Mouse (Mus musculus): Measurements from ENCODE around the gene Mpp6. TPM values are rescaled to one million over a fixed set of nuclear protein-coding genes. Genes with fewer than 3 reads are reported as not detected.

Gene Mpp6
- 54.8 TPM in 2 replicates for polyA plus RNA-seq (2015; fragmentation: Nextera tagmentation; extraction: Ambion mirVana)

- peak; percentile 90 for DNase-seq
- Histone ChIP-seq H3K27ac (ENCODE audit: low read depth) (peak within 1 kb of the TSS; percentile 90), H3K9me3 (ENCODE audit: low read length) (no peaks in the 10 kb centered on the region), H3K4me2 (ENCODE audit: low read depth, low read length) (peak within 1 kb of the TSS; percentile 92), H3K4me1 (ENCODE audit: insufficient read depth) (no peaks in the 10 kb centered on the region), H3K4me3 (ENCODE audit: low read depth, low read length) (peak within 1 kb of the TSS; percentile 85), H3K36me3 (replicated peaks; ENCODE audit: insufficient read depth, low read length) (no peaks in the 10 kb centered on the region), H3K9ac (replicated peaks) (peak within 1 kb of the TSS; percentile 83), H3K27me3 (ENCODE audit: insufficient read depth, low read length) (no peaks in the 10 kb centered on the region)
- TF ChIP-seq EP300 (IDR thresholded peaks at IDR 0.05; ENCODE audit: low read depth) (no peak), CTCF (IDR thresholded peaks at IDR 0.05; ENCODE audit: low read depth) (peak; percentile 67)
- ATAC-seq: peak; percentile 88
- WGBS (ENCODE audit: insufficient replicate concordance): under 1% methylated on average over 70 of the region's 74 CpGs
These were observed at the start of gene Mpp6 for GRCm38 (mm10) chr6:50109757-50110378. TSS of gene Mpp6 (plus strand) at chr6:50110241.

GRCm38 (mm10) chr6:50066172-50066571 is 43.9 kb upstream of the Mpp6 start:
- no peak for DNase-seq
- Histone ChIP-seq H3K9ac (replicated peaks) (no peak overlapping the region), H3K36me3 (replicated peaks; ENCODE audit: insufficient read depth, low read length) (no peaks in the 10 kb centered on the region), H3K27ac (ENCODE audit: low read depth) (no peak overlapping the region), H3K4me1 (ENCODE audit: insufficient read depth) (no peaks in the 10 kb centered on the region), H3K9me3 (ENCODE audit: low read length) (no peaks in the 10 kb centered on the region), H3K4me2 (ENCODE audit: low read depth, low read length) (no peak overlapping the region), H3K27me3 (ENCODE audit: insufficient read depth, low read length) (no peaks in the 10 kb centered on the region), H3K4me3 (ENCODE audit: low read depth, low read length) (no peak overlapping the region)
- TF ChIP-seq CTCF (IDR thresholded peaks at IDR 0.05; ENCODE audit: low read depth) (0 out of 2 replicates have a peak, but pooled peaks have one; percentile 3), EP300 (IDR thresholded peaks at IDR 0.05; ENCODE audit: low read depth) (no peak)
- ATAC-seq: no peak
- 84% methylated on average over 6 of the region's 6 CpGs for WGBS (ENCODE audit: insufficient replicate concordance)

- H3K27ac ChIP-seq (ENCODE audit: low read depth): no peak overlapping the region
- no peaks in the 10 kb centered on the region for H3K9me3 ChIP-seq (ENCODE audit: low read length)
- H3K4me2 ChIP-seq (ENCODE audit: low read depth, low read length): no peak overlapping the region
- no peaks in the 10 kb centered on the region for H3K27me3 ChIP-seq (ENCODE audit: insufficient read depth, low read length)
- H3K4me1 ChIP-seq (ENCODE audit: insufficient read depth): no peaks in the 10 kb centered on the region
- H3K36me3 ChIP-seq (replicated peaks; ENCODE audit: insufficient read depth, low read length): no peaks in the 10 kb centered on the region
- no peak overlapping the region for H3K4me3 ChIP-seq (ENCODE audit: low read depth, low read length)
- H3K9ac ChIP-seq (replicated peaks): no peak overlapping the region
- DNase-seq (no peak), ATAC-seq (no peak)
- TF ChIP-seq CTCF (IDR thresholded peaks at IDR 0.05; ENCODE audit: low read depth) (no peak), EP300 (IDR thresholded peaks at IDR 0.05; ENCODE audit: low read depth) (no peak)
These were observed 41.6 kb upstream of the Mpp6 start for GRCm38 (mm10) chr6:50068490-50068889.

GRCm38 (mm10) chr6:50075248-50075647 is 34.8 kb upstream of the Mpp6 start:
- no peaks in the 10 kb centered on the region for H3K36me3 ChIP-seq (replicated peaks; ENCODE audit: insufficient read depth, low read length)
- no peak overlapping the region for H3K4me3 ChIP-seq (ENCODE audit: low read depth, low read length)
- no peak overlapping the region for H3K9ac ChIP-seq (replicated peaks)
- no peak overlapping the region for H3K27ac ChIP-seq (ENCODE audit: low read depth)
- WGBS (ENCODE audit: insufficient replicate concordance): 65% methylated on average over 3 of the region's 3 CpGs
- H3K9me3 ChIP-seq (ENCODE audit: low read length): no peaks in the 10 kb centered on the region
- no peak for TF ChIP-seq CTCF (IDR thresholded peaks at IDR 0.05; ENCODE audit: low read depth)
- no peak for TF ChIP-seq EP300 (IDR thresholded peaks at IDR 0.05; ENCODE audit: low read depth)
- no peak for DNase-seq
- H3K4me1 ChIP-seq (ENCODE audit: insufficient read depth): no peaks in the 10 kb centered on the region
- ATAC-seq: no peak
- no peak overlapping the region for H3K4me2 ChIP-seq (ENCODE audit: low read depth, low read length)
- no peaks in the 10 kb centered on the region for H3K27me3 ChIP-seq (ENCODE audit: insufficient read depth, low read length)

DNA sequence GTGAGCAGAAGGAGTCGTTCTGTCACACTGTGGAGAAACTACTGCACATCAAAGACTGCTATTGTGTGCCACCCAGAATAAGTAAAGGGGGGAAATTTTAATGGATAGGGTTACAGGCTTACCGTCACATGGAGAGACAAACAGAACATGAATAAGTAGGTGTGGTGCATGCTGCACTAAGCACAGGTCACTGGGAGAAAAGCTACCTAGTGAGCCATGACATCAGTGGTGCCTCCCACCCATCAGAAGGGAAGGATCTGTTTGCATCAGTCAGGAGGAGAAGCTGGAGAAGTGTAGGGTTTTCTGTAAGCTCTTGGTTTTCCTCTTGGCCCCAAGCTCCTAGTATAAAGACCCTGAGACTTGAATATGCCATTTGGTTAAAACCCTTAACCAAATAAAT is 33.6 kb upstream of the Mpp6 start:
- 70% methylated on average over 2 of the region's 2 CpGs for WGBS (ENCODE audit: insufficient replicate concordance)
- ATAC-seq: no peak

GRCm38 (mm10) chr6:50080431-50080830 is 29.6 kb upstream of the Mpp6 start:
- H3K4me3 ChIP-seq (ENCODE audit: low read depth, low read length): no peak overlapping the region
- ATAC-seq: no peak
- H3K9ac ChIP-seq (replicated peaks): no peak overlapping the region
- H3K36me3 ChIP-seq (replicated peaks; ENCODE audit: insufficient read depth, low read length): no peaks in the 10 kb centered on the region
- H3K27me3 ChIP-seq (ENCODE audit: insufficient read depth, low read length): no peaks in the 10 kb centered on the region
- no peak overlapping the region for H3K27ac ChIP-seq (ENCODE audit: low read depth)
- no peak for DNase-seq
- H3K4me1 ChIP-seq (ENCODE audit: insufficient read depth): no peaks in the 10 kb centered on the region
- no peaks in the 10 kb centered on the region for H3K9me3 ChIP-seq (ENCODE audit: low read length)
- H3K4me2 ChIP-seq (ENCODE audit: low read depth, low read length): no peak overlapping the region
- WGBS (ENCODE audit: insufficient replicate concordance): 78% methylated on average over 7 of the region's 7 CpGs
- TF ChIP-seq CTCF (IDR thresholded peaks at IDR 0.05; ENCODE audit: low read depth) (no peak), EP300 (IDR thresholded peaks at IDR 0.05; ENCODE audit: low read depth) (no peak)

More for the DNA sequence above, 33.6 kb upstream of the Mpp6 start:
- no peaks in the 10 kb centered on the region for H3K4me1 ChIP-seq (ENCODE audit: insufficient read depth)
- no peak overlapping the region for H3K4me3 ChIP-seq (ENCODE audit: low read depth, low read length)
- H3K36me3 ChIP-seq (replicated peaks; ENCODE audit: insufficient read depth, low read length): no peaks in the 10 kb centered on the region
- no peaks in the 10 kb centered on the region for H3K9me3 ChIP-seq (ENCODE audit: low read length)
- TF ChIP-seq EP300 (IDR thresholded peaks at IDR 0.05; ENCODE audit: low read depth) (no peak), CTCF (IDR thresholded peaks at IDR 0.05; ENCODE audit: low read depth) (no peak)
- H3K4me2 ChIP-seq (ENCODE audit: low read depth, low read length): no peak overlapping the region
- H3K9ac ChIP-seq (replicated peaks): no peak overlapping the region
- no peak for DNase-seq
- H3K27me3 ChIP-seq (ENCODE audit: insufficient read depth, low read length): no peaks in the 10 kb centered on the region
- H3K27ac ChIP-seq (ENCODE audit: low read depth): no peak overlapping the region

Measured in liver, postnatal 0 days (tissue).